Mouse (Mus musculus) midbrain, embryonic 10.5 days (tissue): ENCODE results near the gene Gm49322. TPM values are rescaled to one million over a fixed set of nuclear protein-coding genes. Genes with fewer than 3 reads are reported as not detected.

Source experiments
- DNase-seq: peaks from one replicate; pipeline ENCODE4 v3.0.0-alpha.2; 2017; ENCODE audit warnings: low spot score
- H3K27ac ChIP-seq: fragments of 300-500 bp; sonication (generic); replicated peaks from 2 replicates; pipeline ENCODE4 v1.5.1; 2016; ENCODE audit warnings: mild to moderate bottlenecking
- H3K27me3 ChIP-seq: fragments of 300-500 bp; sonication (generic); 2 replicates; pipeline ENCODE4 v1.6.1; 2016; ENCODE audit warnings: low read depth, mild to moderate bottlenecking; ENCODE audit not compliant: poor library complexity, severe bottlenecking
- H3K36me3 ChIP-seq: fragments of 300-500 bp; sonication (generic); 2 replicates; pipeline ENCODE4 v1.6.1; 2016; ENCODE audit warnings: mild to moderate bottlenecking, moderate library complexity
- H3K4me1 ChIP-seq: fragments of 300-500 bp; sonication (generic); 2 replicates; pipeline ENCODE4 v1.6.1; 2016
- H3K4me3 ChIP-seq: fragments of 300-500 bp; sonication (generic); 2 replicates; pipeline ENCODE4 v1.5.1; 2016; ENCODE audit warnings: mild to moderate bottlenecking, moderate library complexity
- H3K9me3 ChIP-seq: fragments of 300-500 bp; sonication (generic); replicated peaks from 2 replicates; pipeline ENCODE4 v1.6.1; 2016; ENCODE audit warnings: mild to moderate bottlenecking
- WGBS: fragments of 180-500 bp; shearing (Covaris S2); methylation state at CpG from one replicate; pipeline ENCODE4 v1.1.7; 2016; 5-methylcytosine and 5-hydroxymethylcytosine counted together
- polyA plus RNA-seq: library from polyadenylated mRNA; unstranded; fragments of >200 nt; fragmentation: Nextera tagmentation; extraction: Ambion mirVana; gene quantifications from 2 replicates; pipeline ENCODE4 v1.2.1, GENCODE M21; 2016

Gm49322 gene
- polyA plus RNA-seq, 1 experiment from 2014 or later, result 5.6 TPM

GRCm38 (mm10) chr10:80608435-80608834 is 2.6 kb downstream of the Gm49322 start:
- Histone ChIP-seq H3K36me3 (peaks cover 74% of the 10 kb centered on the region), H3K27me3 (no peaks in the 10 kb centered on the region), H3K27ac (no peak overlapping the region), H3K4me3 (no peak overlapping the region), H3K4me1 (peaks cover 14% of the 10 kb centered on the region), H3K9me3 (no peaks in the 10 kb centered on the region)
- no peak for DNase-seq
- WGBS, result 96% methylated on average over 3 of the region's 3 CpGs

DNA sequence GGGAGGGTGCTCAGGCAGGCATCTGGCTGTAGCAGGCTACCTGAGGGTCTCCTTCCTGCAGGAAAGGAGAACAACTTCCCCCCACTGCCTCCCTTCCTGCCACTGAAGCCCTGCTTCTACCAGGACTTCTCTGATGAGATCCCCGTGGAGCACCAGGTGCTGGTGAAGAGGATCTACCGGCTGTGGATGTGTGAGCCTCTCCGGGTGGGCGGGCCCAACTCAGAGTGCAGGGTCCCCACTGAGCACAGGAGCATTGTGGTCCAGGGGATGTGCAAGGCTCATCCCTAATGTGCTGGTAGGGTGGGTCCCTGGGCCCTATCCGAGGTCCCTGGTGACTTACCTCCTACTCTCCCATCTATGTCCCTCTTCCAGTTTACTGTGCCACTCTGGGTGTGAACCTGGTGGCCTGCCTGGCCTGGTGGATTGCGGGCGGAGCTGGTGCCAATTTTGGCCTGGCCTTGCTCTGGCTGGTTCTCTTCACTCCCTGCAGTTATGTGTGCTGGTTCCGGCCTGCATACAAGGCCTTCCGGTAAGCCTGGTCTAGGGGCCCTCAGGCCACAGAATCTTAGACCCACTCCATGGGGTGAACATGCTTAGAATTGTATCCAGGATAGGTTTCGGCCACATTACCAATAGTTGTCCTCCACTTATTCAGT is 3.6 kb downstream of the Gm49322 start:
- Histone ChIP-seq H3K4me1 (peaks cover 5% of the 10 kb centered on the region), H3K4me3 (no peak overlapping the region), H3K9me3 (no peaks in the 10 kb centered on the region), H3K27me3 (no peaks in the 10 kb centered on the region), H3K27ac (no peak overlapping the region), H3K36me3 (peaks cover 83% of the 10 kb centered on the region)
- WGBS, result 88% methylated on average over 10 of the region's 10 CpGs
- no peak for DNase-seq

- Histone ChIP-seq H3K36me3 (peaks cover 91% of the 10 kb centered on the region), H3K27me3 (no peaks in the 10 kb centered on the region), H3K27ac (no peak overlapping the region), H3K4me3 (no peak overlapping the region), H3K9me3 (no peaks in the 10 kb centered on the region), H3K4me1 (no peaks in the 10 kb centered on the region)
- DNase-seq, result no peak
- 91% methylated on average over 9 of the region's 9 CpGs for WGBS
Measured at GRCm38 (mm10) chr10:80610116-80610785, 4.4 kb downstream of the Gm49322 start.

GRCm38 (mm10) chr10:80611024-80611423 is 5.2 kb downstream of the Gm49322 start:
- no peaks in the 10 kb centered on the region for H3K9me3 ChIP-seq
- DNase-seq, result peak; percentile 56
- peaks cover 96% of the 10 kb centered on the region for H3K36me3 ChIP-seq
- H3K27me3 ChIP-seq, result no peaks in the 10 kb centered on the region
- WGBS, result 83% methylated on average over 4 of the region's 4 CpGs
- no peak overlapping the region for H3K27ac ChIP-seq
- no peak overlapping the region for H3K4me3 ChIP-seq
- no peaks in the 10 kb centered on the region for H3K4me1 ChIP-seq

DNA sequence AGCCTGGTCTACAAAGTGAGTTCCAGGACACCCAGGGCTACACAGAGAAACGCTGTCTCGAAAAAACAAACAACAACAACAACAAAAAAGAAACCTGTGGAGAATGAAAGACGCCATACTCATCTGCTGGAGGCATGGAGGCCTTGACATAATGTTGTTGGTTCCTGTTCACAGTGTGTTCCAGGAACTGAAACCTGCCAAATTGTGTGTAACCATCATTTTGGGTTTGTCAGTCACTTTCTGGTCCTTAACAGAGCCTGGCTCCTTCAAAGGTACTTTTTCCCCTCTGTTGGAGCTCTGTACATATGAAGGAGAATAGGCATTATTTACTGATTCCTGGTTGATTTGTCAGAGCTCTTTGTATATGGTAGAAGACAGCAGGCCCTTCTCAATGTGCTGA is 6.1 kb downstream of the Gm49322 start:
- no peak for DNase-seq
- Histone ChIP-seq H3K4me3 (no peak overlapping the region), H3K27ac (no peak overlapping the region), H3K27me3 (no peaks in the 10 kb centered on the region), H3K36me3 (peaks cover 93% of the 10 kb centered on the region), H3K9me3 (no peaks in the 10 kb centered on the region), H3K4me1 (no peaks in the 10 kb centered on the region)
- 90% methylated on average over 3 of the region's 3 CpGs for WGBS

DNA sequence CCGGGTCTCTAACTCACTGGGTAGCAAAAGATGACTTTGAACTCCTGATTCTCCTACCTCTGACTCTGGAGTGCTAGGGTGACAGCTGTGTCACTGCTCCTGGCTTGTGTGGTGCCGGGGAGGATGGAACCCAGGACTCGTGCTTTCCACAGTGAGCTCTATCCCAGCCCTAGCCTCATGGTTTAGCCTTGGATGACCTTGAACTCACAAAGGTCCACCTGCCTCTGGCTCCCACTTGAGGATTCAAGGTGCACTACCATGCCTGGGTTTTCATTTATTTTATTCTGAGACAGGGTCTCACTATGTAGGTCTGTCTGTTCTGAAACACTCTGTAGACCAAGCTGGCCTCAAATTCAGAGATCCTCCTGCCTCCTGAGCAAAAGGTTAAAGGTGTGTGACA is 8.0 kb downstream of the Gm49322 start:
- H3K27me3 ChIP-seq, result no peaks in the 10 kb centered on the region
- no peak for DNase-seq
- no peaks in the 10 kb centered on the region for H3K4me1 ChIP-seq
- WGBS, result 82% methylated on average over 3 of the region's 3 CpGs
- no peak overlapping the region for H3K4me3 ChIP-seq
- no peak overlapping the region for H3K27ac ChIP-seq
- H3K9me3 ChIP-seq, result no peaks in the 10 kb centered on the region
- peaks cover 74% of the 10 kb centered on the region for H3K36me3 ChIP-seq

DNA sequence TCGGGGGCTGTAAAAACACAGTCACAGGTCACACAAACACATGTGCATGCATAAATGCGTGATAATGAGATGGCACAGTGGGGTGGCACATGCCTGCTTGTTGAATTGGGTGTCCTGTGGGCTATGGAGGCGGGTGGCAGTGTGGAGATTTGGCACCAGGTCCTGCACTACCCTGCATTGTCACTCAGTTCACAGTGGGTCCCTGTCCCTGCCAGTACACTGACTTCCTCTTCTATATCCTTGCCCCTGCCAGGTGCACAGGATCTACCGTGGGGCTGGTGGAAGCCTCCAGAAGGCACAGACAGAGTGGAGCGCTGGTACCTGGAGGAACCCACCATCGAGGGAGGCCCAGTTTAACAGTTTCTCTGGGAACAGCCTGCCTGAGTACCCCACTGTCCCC is 8.5 kb downstream of the Gm49322 start:
- no peaks in the 10 kb centered on the region for H3K27me3 ChIP-seq
- H3K36me3 ChIP-seq, result peaks cover 69% of the 10 kb centered on the region
- no peak overlapping the region for H3K27ac ChIP-seq
- no peak for DNase-seq
- no peaks in the 10 kb centered on the region for H3K9me3 ChIP-seq
- peaks cover under 1% of the 10 kb centered on the region; the same call in 1 of the 2 replicates for H3K4me1 ChIP-seq
- 93% methylated on average over 6 of the region's 6 CpGs for WGBS
- H3K4me3 ChIP-seq, result no peak overlapping the region

- DNase-seq, result no peak
- no peak overlapping the region for H3K4me3 ChIP-seq
- no peak overlapping the region for H3K27ac ChIP-seq
- H3K27me3 ChIP-seq, result no peaks in the 10 kb centered on the region
- peaks cover 33% of the 10 kb centered on the region for H3K36me3 ChIP-seq
- 80% methylated on average over 9 of the region's 9 CpGs for WGBS
- H3K9me3 ChIP-seq, result no peaks in the 10 kb centered on the region
- H3K4me1 ChIP-seq, result peaks cover 24% of the 10 kb centered on the region
Measured at GRCm38 (mm10) chr10:80618181-80618580, 12.4 kb downstream of the Gm49322 start.

DNA sequence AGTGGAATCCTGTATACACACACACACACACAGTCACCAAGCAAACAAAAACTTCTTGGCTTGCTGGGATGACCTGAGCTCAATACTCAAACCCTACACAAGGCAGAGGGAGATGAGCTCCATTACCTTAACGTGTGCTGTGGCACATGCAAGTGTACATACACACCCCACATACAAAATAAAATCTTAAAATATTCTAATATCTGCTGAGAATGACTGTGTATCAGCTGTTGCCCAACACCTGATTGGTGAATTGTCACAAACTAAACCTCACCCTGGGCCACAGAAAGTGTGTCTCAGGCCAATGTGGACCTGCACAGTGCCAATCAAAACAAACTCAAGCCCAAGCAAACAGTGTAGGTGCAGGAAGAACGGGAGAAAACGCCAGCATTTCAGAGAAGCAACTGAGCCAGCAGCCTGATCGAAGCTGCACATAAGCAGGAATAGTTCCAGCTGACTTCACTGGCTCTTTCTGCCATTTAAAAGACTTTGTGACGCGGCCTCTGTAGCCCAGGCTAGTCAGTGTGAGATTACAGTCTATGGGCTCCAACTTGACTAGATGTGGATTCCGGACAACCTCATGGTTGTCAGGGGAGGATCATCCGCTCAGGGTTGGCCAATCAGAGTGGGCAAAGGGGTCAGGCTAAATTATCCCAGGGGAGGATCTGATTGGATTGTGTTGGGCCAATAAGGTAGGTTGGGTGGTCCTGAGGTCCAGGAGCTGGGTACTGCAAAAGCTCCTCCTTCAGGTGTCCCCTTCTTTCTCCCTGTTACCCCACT is 13.8 kb downstream of the Gm49322 start:
- peak overlapping the region; percentile 11 for H3K4me3 ChIP-seq

GRCm38 (mm10) chr10:80620365-80620764 is 14.5 kb downstream of the Gm49322 start:
- Histone ChIP-seq H3K4me3 (peak overlapping the region; percentile 11; the same call in 1 of the 2 replicates), H3K27ac (no peak overlapping the region)
- WGBS, result 80% methylated on average over 9 of the region's 9 CpGs

More for the DNA sequence above, 13.8 kb downstream of the Gm49322 start:
- Histone ChIP-seq H3K9me3 (no peaks in the 10 kb centered on the region), H3K27ac (no peak overlapping the region; the same call in 1 of the 2 replicates), H3K4me1 (peaks cover 38% of the 10 kb centered on the region), H3K36me3 (peaks cover 23% of the 10 kb centered on the region), H3K27me3 (no peaks in the 10 kb centered on the region)
- 35% methylated on average over 8 of the region's 8 CpGs for WGBS
- DNase-seq, result no peak

GRCm38 (mm10) chr10:80620796-80621689 is 15.2 kb downstream of the Gm49322 start:
- Histone ChIP-seq H3K27ac (peak overlapping the region; percentile 95), H3K27me3 (no peaks in the 10 kb centered on the region), H3K4me3 (peak overlapping the region; percentile 92), H3K36me3 (peaks cover 18% of the 10 kb centered on the region), H3K4me1 (peaks cover 50% of the 10 kb centered on the region), H3K9me3 (no peaks in the 10 kb centered on the region)
- no peak for DNase-seq
- WGBS, result 59% methylated on average over 16 of the region's 16 CpGs

More at GRCm38 (mm10) chr10:80620365-80620764, 14.5 kb downstream of the Gm49322 start:
- H3K27me3 ChIP-seq, result no peaks in the 10 kb centered on the region
- peaks cover 18% of the 10 kb centered on the region for H3K36me3 ChIP-seq
- H3K4me1 ChIP-seq, result peaks cover 44% of the 10 kb centered on the region
- no peak for DNase-seq
- H3K9me3 ChIP-seq, result no peaks in the 10 kb centered on the region

GRCm38 (mm10) chr10:80621690-80621939 is 15.8 kb downstream of the Gm49322 start:
- WGBS, result 7% methylated on average over 9 of the region's 9 CpGs
- Histone ChIP-seq H3K27ac (peak overlapping the region; percentile 95), H3K4me1 (peaks cover 53% of the 10 kb centered on the region), H3K4me3 (peak overlapping the region; percentile 92), H3K36me3 (peaks cover 12% of the 10 kb centered on the region), H3K27me3 (no peaks in the 10 kb centered on the region), H3K9me3 (no peaks in the 10 kb centered on the region)
- no peak for DNase-seq
